Mouse (Mus musculus): ENCODE data around the gene Gpr68. TPM values are rescaled to one million over a fixed set of nuclear protein-coding genes. Genes with fewer than 3 reads are reported as not detected.

Gpr68 gene
- polyA plus RNA-seq, 1 experiment = not detected

GRCm38 (mm10) chr12:100899111-100899640, 8.8 kb downstream of the Gpr68 start:
- no peaks in the 10 kb centered on the region for H3K4me1 ChIP-seq (ENCODE audit: control insufficient read depth, insufficient read depth, low read length)
- no peak for TF ChIP-seq POLR2A (IDR thresholded peaks at IDR 0.05; ENCODE audit: low read depth, low read length)
- H3K27ac ChIP-seq (ENCODE audit: insufficient read depth, low read length) = no peak overlapping the region
- no peak overlapping the region for H3K4me3 ChIP-seq (ENCODE audit: insufficient read depth, low read length)

- Histone ChIP-seq H3K4me1 (ENCODE audit: control insufficient read depth, insufficient read depth, low read length) (no peaks in the 10 kb centered on the region), H3K4me3 (ENCODE audit: insufficient read depth, low read length) (no peak overlapping the region)
Measured at GRCm38 (mm10) chr12:100897736-100898650, 10.0 kb downstream of the Gpr68 start.

GRCm38 (mm10) chr12:100896661-100897060, 11.3 kb downstream of the Gpr68 start:
- TF ChIP-seq POLR2A (IDR thresholded peaks at IDR 0.05; ENCODE audit: low read depth, low read length) (no peak), CTCF (IDR thresholded peaks at IDR 0.05; ENCODE audit: borderline replicate concordance, insufficient read depth, low read length) (no peak)
- Histone ChIP-seq H3K4me3 (ENCODE audit: insufficient read depth, low read length) (no peak overlapping the region), H3K4me1 (ENCODE audit: control insufficient read depth, insufficient read depth, low read length) (no peaks in the 10 kb centered on the region), H3K27ac (ENCODE audit: insufficient read depth, low read length) (no peak overlapping the region)

More at GRCm38 (mm10) chr12:100897736-100898650, 10.0 kb downstream of the Gpr68 start:
- TF ChIP-seq CTCF (IDR thresholded peaks at IDR 0.05; ENCODE audit: borderline replicate concordance, insufficient read depth, low read length) (no peak), POLR2A (IDR thresholded peaks at IDR 0.05; ENCODE audit: low read depth, low read length) (no peak)
- no peak overlapping the region for H3K27ac ChIP-seq (ENCODE audit: insufficient read depth, low read length)

- Histone ChIP-seq H3K4me3 (ENCODE audit: insufficient read depth, low read length) (no peak overlapping the region), H3K27ac (ENCODE audit: insufficient read depth, low read length) (no peak overlapping the region), H3K4me1 (ENCODE audit: control insufficient read depth, insufficient read depth, low read length) (no peaks in the 10 kb centered on the region)
- TF ChIP-seq CTCF (IDR thresholded peaks at IDR 0.05; ENCODE audit: borderline replicate concordance, insufficient read depth, low read length) (no peak), POLR2A (IDR thresholded peaks at IDR 0.05; ENCODE audit: low read depth, low read length) (no peak)
Measured at GRCm38 (mm10) chr12:100895504-100895903, 12.5 kb downstream of the Gpr68 start.

GRCm38 (mm10) chr12:100890548-100890947, 17.4 kb downstream of the Gpr68 start:
- Histone ChIP-seq H3K4me3 (ENCODE audit: insufficient read depth, low read length) (no peak overlapping the region), H3K4me1 (ENCODE audit: control insufficient read depth, insufficient read depth, low read length) (no peaks in the 10 kb centered on the region), H3K27ac (ENCODE audit: insufficient read depth, low read length) (no peak overlapping the region)
- TF ChIP-seq CTCF (IDR thresholded peaks at IDR 0.05; ENCODE audit: borderline replicate concordance, insufficient read depth, low read length) = no peak
- no peak for TF ChIP-seq POLR2A (IDR thresholded peaks at IDR 0.05; ENCODE audit: low read depth, low read length)

- Histone ChIP-seq H3K27ac (ENCODE audit: insufficient read depth, low read length) (no peak overlapping the region), H3K4me1 (ENCODE audit: control insufficient read depth, insufficient read depth, low read length) (no peaks in the 10 kb centered on the region), H3K4me3 (ENCODE audit: insufficient read depth, low read length) (no peak overlapping the region)
- TF ChIP-seq POLR2A (IDR thresholded peaks at IDR 0.05; ENCODE audit: low read depth, low read length) = no peak
- no peak for TF ChIP-seq CTCF (IDR thresholded peaks at IDR 0.05; ENCODE audit: borderline replicate concordance, insufficient read depth, low read length)
Measured at GRCm38 (mm10) chr12:100887801-100888258, 20.2 kb downstream of the Gpr68 start.

GRCm38 (mm10) chr12:100886877-100887276, 21.1 kb downstream of the Gpr68 start:
- no peak overlapping the region for H3K27ac ChIP-seq (ENCODE audit: insufficient read depth, low read length)
- H3K4me3 ChIP-seq (ENCODE audit: insufficient read depth, low read length) = no peak overlapping the region
- H3K4me1 ChIP-seq (ENCODE audit: control insufficient read depth, insufficient read depth, low read length) = no peaks in the 10 kb centered on the region
- no peak for TF ChIP-seq CTCF (IDR thresholded peaks at IDR 0.05; ENCODE audit: borderline replicate concordance, insufficient read depth, low read length)
- no peak for TF ChIP-seq POLR2A (IDR thresholded peaks at IDR 0.05; ENCODE audit: low read depth, low read length)

- TF ChIP-seq CTCF (IDR thresholded peaks at IDR 0.05; ENCODE audit: borderline replicate concordance, insufficient read depth, low read length) (no peak), POLR2A (IDR thresholded peaks at IDR 0.05; ENCODE audit: low read depth, low read length) (no peak)
- Histone ChIP-seq H3K4me3 (ENCODE audit: insufficient read depth, low read length) (no peak overlapping the region), H3K27ac (ENCODE audit: insufficient read depth, low read length) (no peak overlapping the region), H3K4me1 (ENCODE audit: control insufficient read depth, insufficient read depth, low read length) (no peaks in the 10 kb centered on the region)
Measured at GRCm38 (mm10) chr12:100885585-100885984, 22.4 kb downstream of the Gpr68 start.

- Histone ChIP-seq H3K27ac (ENCODE audit: insufficient read depth, low read length) (no peak overlapping the region), H3K4me3 (ENCODE audit: insufficient read depth, low read length) (no peak overlapping the region), H3K4me1 (ENCODE audit: control insufficient read depth, insufficient read depth, low read length) (no peaks in the 10 kb centered on the region)
- no peak for TF ChIP-seq CTCF (IDR thresholded peaks at IDR 0.05; ENCODE audit: borderline replicate concordance, insufficient read depth, low read length)
- no peak for TF ChIP-seq POLR2A (IDR thresholded peaks at IDR 0.05; ENCODE audit: low read depth, low read length)
Measured at GRCm38 (mm10) chr12:100883168-100883567, 24.8 kb downstream of the Gpr68 start.

- Histone ChIP-seq H3K4me3 (ENCODE audit: insufficient read depth, low read length) (no peak overlapping the region), H3K27ac (ENCODE audit: insufficient read depth, low read length) (no peak overlapping the region), H3K4me1 (ENCODE audit: control insufficient read depth, insufficient read depth, low read length) (no peaks in the 10 kb centered on the region)
- TF ChIP-seq CTCF (IDR thresholded peaks at IDR 0.05; ENCODE audit: borderline replicate concordance, insufficient read depth, low read length) (no peak), POLR2A (IDR thresholded peaks at IDR 0.05; ENCODE audit: low read depth, low read length) (no peak)
Measured at GRCm38 (mm10) chr12:100878556-100878955, 29.4 kb downstream of the Gpr68 start.
